Mouse (Mus musculus) lung, postnatal 0 days (tissue): Measurements from ENCODE around the gene Dlgap1.

Experiments used
- CTCF ChIP-seq: IDR thresholded peaks from 2 replicates; pipeline ENCODE4 v1.5.1; 2016; ENCODE audit warnings: antibody characterized with exemption, mild to moderate bottlenecking
- EP300 ChIP-seq: IDR thresholded peaks from 2 replicates; pipeline ENCODE4 v1.6.1; 2016; ENCODE audit warnings: antibody characterized with exemption, mild to moderate bottlenecking, control low read depth

- TF ChIP-seq CTCF: no peak
- TF ChIP-seq EP300: no peak
Measured at GRCm38 (mm10) chr17:70403750-70404149, 434.9 kb downstream of the Dlgap1 start.
